Mouse (Mus musculus): ENCODE measurements at regions not wholly inside any gene's neighbourhood (a gene's known extent, or its start where the extent isn't known, plus 50 kb on each side); places are given as distances from the start of the nearest gene placed in this dataset.

DNA sequence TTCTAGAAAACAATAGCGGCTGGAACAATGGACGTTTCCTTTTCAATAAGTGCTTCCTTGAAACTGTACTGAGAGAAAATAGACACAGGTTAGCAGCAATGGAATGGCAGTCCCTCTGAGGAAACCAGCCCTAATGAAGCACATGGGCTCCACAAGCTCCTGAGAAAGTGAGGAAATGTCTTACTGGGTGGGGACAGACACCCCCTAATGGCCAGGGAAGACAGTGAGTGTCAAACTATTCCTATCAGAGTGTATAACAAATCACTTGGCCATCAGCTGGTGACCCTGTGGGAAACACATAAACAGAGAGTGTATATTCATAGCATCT, 333.9 kb downstream of the Fat4 start:
- TF ChIP-seq CTCF (IDR thresholded peaks at IDR 0.05; ENCODE audit: low read depth, low read length) (no peak), POLR2A (IDR thresholded peaks at IDR 0.05; ENCODE audit: borderline replicate concordance, low read depth, low read length) (no peak)
